Mouse (Mus musculus) heart, postnatal 4 days (tissue): ENCODE data around the gene Ndufa12. TPM values are rescaled to one million over a fixed set of nuclear protein-coding genes. Genes with fewer than 3 reads are reported as not detected.

ENCODE experiments used
- DNase-seq: peaks from one replicate; pipeline ENCODE4 v3.0.0; 2021
- total RNA-seq, 2 experiments: library from RNA; stranded (reverse); gene quantifications; 2 replicates each; pipeline ENCODE4 v1.2.3; 2021

The Ndufa12 gene
- total RNA-seq, 2 experiments from 2014 or later, result 545 to 567 TPM

DNA sequence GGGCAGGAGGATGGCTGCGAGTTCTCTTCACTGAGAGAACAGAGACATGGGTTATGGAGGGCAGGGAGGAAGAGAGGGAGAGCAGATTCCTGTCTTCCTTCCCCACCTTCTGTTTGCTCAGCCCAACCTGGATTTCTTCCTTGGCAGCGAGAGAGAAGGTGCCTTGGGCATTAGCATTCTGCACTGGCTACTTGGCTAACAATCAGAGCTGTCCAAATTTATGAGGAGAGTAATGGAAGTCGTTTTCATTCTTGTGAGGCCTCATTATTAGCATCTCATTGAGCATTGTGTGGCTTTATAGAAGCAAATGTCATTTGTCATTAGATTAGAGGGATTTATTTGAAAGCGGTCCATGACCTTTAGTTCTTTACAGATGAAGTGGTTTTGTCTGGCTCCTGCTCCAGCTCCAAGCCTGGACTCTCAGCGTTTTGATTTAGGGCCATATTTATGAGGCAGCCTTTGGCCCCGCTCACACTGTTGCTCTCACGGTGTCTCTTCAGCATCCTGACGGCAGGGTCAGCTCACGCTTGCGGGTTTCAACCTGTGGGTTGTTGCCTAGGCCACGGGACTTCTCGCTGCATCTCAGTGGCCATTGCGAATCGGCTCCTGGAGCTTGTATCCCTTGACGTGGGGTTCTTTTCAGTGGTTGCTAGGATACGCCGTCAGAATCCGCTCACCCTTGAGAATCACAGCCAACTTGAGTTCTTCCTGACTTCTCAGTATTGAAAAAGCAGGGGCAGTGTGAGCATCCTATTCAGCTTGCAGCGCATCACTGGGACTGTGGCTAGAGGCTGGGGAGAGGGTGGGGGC, 31.9 kb downstream of the Ndufa12 start:
- DNase-seq, result no peak

GRCm38 (mm10) chr10:94231025-94231424, 32.5 kb downstream of the Ndufa12 start:
- DNase-seq, result no peak

DNA sequence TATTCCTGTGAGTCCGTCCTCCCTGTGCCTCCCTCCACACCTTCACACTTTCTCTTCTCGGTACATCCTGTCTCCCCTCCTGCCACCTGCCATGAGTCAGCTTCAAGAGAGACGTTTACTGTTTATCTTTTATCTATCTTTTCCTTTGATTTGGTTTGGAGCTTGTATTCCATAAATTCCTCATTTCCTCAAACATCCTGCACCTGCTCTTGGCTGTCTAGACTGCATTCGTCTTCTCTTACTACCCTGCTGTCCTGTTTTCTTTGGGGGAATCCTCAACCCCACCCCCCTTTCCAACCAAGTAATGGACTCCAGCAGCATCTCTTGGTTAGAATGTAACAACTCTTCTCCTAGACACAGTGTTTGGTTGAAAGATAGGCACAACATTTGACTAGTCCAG, 36.7 kb downstream of the Ndufa12 start:
- no peak for DNase-seq

GRCm38 (mm10) chr10:94241346-94241745, 42.8 kb downstream of the Ndufa12 start:
- no peak for DNase-seq

GRCm38 (mm10) chr10:94247748-94248349, 49.3 kb downstream of the Ndufa12 start:
- no peak for DNase-seq

GRCm38 (mm10) chr10:94249575-94250456, 51.3 kb downstream of the Ndufa12 start:
- peak; percentile 53 for DNase-seq

GRCm38 (mm10) chr10:94253260-94253807, 54.8 kb downstream of the Ndufa12 start:
- DNase-seq, result no peak

DNA sequence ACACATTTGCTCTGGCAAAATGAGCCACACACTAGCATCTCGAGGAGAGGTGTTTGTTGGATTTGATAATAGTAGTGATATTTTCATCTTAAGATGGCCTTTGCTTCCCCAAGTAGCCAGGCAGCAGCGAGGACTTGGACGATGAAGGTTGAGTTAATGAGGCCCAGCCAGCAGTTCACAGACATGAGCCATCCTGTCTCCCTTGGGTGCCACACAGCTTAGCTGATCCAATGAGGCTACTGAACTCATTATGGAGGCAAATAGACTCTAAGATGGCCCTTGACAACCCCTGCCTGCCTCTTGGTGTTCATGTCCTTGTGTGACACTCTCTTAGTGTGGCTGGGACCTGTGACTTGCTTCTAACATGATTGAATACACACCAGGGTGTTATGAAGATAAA, 56.2 kb downstream of the Ndufa12 start:
- DNase-seq, result no peak

DNA sequence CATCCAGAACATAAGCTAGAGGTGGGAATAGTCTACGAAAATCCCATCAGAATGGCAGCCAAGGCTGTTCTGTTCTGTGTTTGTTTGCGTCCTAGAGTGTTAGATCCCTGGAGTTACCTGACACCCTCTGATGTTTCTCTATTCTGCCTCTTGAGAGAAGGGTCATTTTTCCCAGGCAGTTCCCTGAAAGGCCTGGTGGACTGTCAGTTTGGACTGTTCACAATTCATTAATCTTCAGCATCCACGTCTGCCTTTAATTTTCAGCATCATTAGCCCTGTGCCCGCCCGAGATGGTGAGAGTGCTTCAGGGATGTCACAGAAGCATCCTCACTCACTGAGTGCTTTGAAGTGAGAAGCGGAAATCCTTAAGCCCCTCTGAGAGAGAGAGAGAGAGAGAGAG, 57.2 kb downstream of the Ndufa12 start:
- no peak for DNase-seq

DNA sequence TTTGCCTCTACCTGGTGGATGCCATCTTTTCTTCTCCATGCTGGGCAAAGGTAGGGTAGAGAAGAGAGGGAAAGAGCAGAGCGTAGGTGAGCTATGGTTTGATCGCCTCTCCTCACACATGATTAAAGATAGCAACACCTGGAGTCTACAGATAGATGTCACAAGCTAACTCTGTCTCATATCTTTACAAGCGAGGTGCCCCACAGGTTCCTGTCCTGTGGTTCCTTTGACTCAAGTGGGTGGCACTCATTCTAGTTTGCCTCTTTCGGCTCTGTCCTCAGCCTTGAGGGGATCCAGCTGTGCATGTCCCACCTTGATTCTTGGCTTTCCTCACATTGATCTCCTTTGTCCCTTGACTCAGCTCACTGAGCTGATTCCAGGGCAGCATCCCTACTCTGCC, 58.0 kb downstream of the Ndufa12 start:
- DNase-seq, result no peak

GRCm38 (mm10) chr10:94260544-94260943, 62.0 kb downstream of the Ndufa12 start:
- DNase-seq, result no peak

DNA sequence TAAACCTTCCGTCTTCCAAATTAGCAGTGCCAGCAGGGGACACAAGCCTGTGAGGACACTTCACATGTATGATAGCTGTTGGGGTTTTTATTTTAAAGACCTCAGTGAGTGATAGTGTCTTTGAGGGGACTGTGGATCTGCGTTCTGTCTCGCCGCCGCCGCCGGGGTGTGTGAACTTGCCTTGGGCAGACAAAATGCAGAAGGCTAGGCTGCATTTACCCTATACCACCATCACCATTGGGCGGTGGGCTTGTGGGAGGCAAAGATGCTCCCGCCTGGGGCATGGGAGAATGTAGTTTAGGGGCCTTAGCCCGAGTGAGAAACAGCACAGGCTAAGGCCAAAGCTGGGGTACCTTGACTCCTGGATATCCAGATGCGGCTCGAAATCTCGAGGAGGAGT, 64.1 kb downstream of the Ndufa12 start:
- DNase-seq, result no peak

- no peak for DNase-seq
Observed at GRCm38 (mm10) chr10:94263211-94263610, 64.7 kb downstream of the Ndufa12 start.

DNA sequence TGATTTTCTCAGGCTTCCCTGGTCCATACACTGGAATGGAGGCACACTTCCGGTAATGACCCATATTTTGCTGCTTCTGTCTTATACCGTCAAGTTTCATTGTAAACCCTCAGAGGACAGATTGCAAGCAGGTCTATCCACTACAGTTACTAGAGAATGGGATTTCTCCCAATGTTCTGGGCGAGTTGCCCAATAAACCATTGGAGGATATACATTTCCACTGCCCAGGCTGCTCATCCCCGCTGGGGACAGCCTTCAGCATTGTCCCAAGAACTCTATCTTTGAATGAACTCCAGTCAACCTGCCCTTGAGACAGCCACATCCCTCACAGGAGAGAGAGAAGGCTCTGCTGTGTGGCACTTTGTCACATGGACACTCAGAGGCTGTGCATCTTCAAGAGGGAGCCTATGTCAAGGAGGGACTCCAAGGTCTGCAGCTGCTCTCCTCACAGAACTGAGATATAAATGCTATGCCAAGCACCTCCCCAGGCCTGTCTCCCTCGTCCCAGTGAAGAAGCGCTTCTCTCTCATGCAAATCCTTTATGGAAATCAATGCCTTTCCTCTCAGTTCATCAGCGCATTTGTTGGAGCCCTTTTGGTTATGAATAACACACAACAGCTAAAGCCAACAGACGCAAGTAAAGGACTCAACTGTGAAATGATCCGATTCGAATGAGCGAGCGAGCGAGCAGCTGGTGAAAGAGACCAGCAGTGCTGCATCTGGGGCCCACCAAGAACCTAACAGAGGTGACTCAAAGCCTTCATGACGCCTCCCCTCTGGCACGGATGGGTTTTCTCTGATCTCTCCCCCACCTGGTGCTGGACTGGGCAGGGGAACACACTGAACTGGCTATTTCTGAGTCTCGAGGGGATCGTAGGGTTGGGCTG, 67.4 kb downstream of the Ndufa12 start:
- no peak for DNase-seq

Other genes with a start within 250 kb of the Ndufa12 start
- gene Vezt, start 162.9 kb upstream of the Ndufa12 start, total RNA-seq, result 10 to 100 TPM; 45.3 to 46.4 TPM
- gene Fgd6, start 162.7 kb upstream of the Ndufa12 start, total RNA-seq, result 1 to 10 TPM; 5.5 to 6.1 TPM
- 10 to 100 TPM; 10.2 to 10.7 TPM for gene Nr2c1, start 50.7 kb upstream of the Ndufa12 start, total RNA-seq
- not detected for gene Gm4792, start 100.0 kb downstream of the Ndufa12 start, total RNA-seq
- 10 to 100 TPM; 23.8 to 25.0 TPM for gene Tmcc3, start 113.2 kb downstream of the Ndufa12 start, total RNA-seq